Mouse (Mus musculus) thymus, adult 2 months (tissue): ENCODE measurements around the gene Banf1. TPM values are rescaled to one million over a fixed set of nuclear protein-coding genes. Genes with fewer than 3 reads are reported as not detected.

Experiments used
- DNase-seq: peaks from one replicate; pipeline ENCODE4 v3.0.0; 2021
- H3K27ac ChIP-seq: fragments of 200-500 bp; 2 replicates; pipeline ENCODE4 v1.5.1; 2012; ENCODE audit warnings: low read length, control low read depth; ENCODE audit not compliant: control insufficient read depth, insufficient read depth
- H3K27me3 ChIP-seq: fragments of 200-500 bp; 2 replicates; pipeline ENCODE4 v1.6.1; 2012; ENCODE audit warnings: mild to moderate bottlenecking, low read length, moderate library complexity, mixed read lengths; ENCODE audit not compliant: control insufficient read depth, insufficient read depth
- H3K36me3 ChIP-seq: fragments of 200-500 bp; 2 replicates; pipeline ENCODE4 v1.6.1; 2012; ENCODE audit warnings: mild to moderate bottlenecking, low read length, moderate library complexity; ENCODE audit not compliant: control insufficient read depth, insufficient read depth
- H3K4me1 ChIP-seq: fragments of 200-500 bp; replicated peaks from 2 replicates; pipeline ENCODE4 v1.6.1; 2012; ENCODE audit warnings: low read length; ENCODE audit not compliant: control insufficient read depth, insufficient read depth
- H3K4me3 ChIP-seq: fragments of 200-500 bp; 2 replicates; pipeline ENCODE4 v1.5.1; 2012; ENCODE audit warnings: mild to moderate bottlenecking, low read length, control low read depth, moderate library complexity; ENCODE audit not compliant: control insufficient read depth, insufficient read depth
- CTCF ChIP-seq: fragments of 200-500 bp; IDR thresholded peaks from 2 replicates; pipeline ENCODE4 v1.5.1; 2012; ENCODE audit warnings: mild to moderate bottlenecking, control low read depth, low read length, moderate library complexity, borderline replicate concordance; ENCODE audit not compliant: control insufficient read depth, poor library complexity, insufficient read depth; ENCODE audit errors: extremely low read depth
- POLR2A ChIP-seq: fragments of 200-500 bp; IDR thresholded peaks from 2 replicates; pipeline ENCODE4 v1.6.1; 2012; ENCODE audit warnings: mild to moderate bottlenecking, low read length, control low read depth, moderate library complexity; ENCODE audit not compliant: control insufficient read depth, poor library complexity, insufficient read depth; ENCODE audit errors: extremely low read depth
- WGBS: fragments of 180-500 bp; shearing (Covaris S2); methylation state at CpG from one replicate; pipeline ENCODE4 v1.1.7; 2018; 5-methylcytosine and 5-hydroxymethylcytosine counted together
- polyA plus RNA-seq: library from polyadenylated mRNA; depleted of rRNA; stranded (reverse); fragments of >200 nt; gene quantifications from 2 replicates; pipeline ENCODE4 v1.2.3, GENCODE M21; 2012

Banf1 gene
- polyA plus RNA-seq, 1 experiment = 314 TPM

DNA sequence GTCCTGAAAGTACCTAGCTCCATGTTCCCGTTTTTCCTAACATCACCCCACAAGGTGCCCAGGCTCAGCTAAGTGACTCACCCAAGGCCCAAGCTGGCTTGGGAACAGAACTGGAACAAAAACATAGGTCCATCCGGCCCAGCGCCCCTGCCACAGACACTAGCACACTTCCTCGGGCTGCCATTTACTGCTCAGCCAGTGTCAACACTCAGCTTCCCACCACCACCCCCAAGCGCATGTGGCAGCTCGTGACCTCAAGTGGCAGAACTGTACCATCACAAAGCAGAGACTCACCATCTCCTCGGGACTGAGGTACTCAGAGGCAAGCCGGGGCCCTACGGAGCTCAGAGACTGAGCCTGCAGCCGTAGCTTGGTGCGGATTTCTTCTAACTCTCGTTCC, 16.4 kb upstream of the Banf1 start:
- Histone ChIP-seq H3K36me3 (peaks cover 65% of the 10 kb centered on the region), H3K27me3 (no peaks in the 10 kb centered on the region), H3K4me1 (peaks cover 5% of the 10 kb centered on the region), H3K27ac (no peak overlapping the region), H3K4me3 (no peak overlapping the region)
- WGBS = 96% methylated on average over 12 of the region's 12 CpGs
- TF ChIP-seq CTCF = no peak
- TF ChIP-seq POLR2A = no peak
- DNase-seq = no peak

DNA sequence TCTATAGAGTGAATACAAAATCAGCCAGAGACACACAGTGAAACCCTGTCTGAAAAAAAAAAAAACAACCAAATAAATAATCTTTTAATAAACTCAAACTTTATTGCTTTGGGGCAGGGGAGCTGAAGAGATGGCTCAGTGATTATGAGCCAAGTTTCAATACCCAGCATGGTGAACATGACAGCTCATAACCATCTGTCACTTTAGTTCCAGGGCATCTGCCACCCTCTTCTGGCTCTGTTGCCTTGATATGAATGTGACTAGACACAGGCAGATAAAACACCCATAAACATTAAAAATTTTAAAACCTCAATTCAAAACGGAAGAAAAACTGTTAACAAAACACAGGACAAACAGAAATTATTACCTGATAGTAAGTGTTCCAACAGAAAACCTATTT, 10.5 kb upstream of the Banf1 start:
- Histone ChIP-seq H3K4me3 (no peak overlapping the region), H3K4me1 (no peaks in the 10 kb centered on the region), H3K27ac (no peak overlapping the region), H3K27me3 (no peaks in the 10 kb centered on the region), H3K36me3 (peaks cover 53% of the 10 kb centered on the region)
- no peak for DNase-seq
- 90% methylated on average over 1 of the region's 1 CpGs for WGBS
- TF ChIP-seq CTCF (no peak), POLR2A (no peak)

DNA sequence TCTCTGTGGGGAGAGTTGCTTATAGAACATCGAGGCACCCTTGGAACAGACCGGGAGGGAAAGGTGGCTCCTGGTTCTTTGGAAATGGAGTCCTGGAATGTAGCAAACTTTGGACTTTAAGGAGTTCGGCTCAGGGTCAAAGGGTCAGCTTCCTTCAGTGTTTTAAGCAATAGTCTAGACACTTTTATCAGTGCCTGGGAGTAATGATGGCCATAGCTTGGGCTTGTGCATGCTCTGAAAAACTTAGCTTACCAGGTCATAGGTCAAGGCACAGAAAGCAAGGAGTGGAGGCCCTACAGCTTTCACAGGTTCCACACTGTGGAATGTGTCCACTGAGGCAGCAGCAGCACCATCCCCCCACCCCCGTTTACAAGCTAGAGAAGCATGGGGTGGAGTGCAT, 7.8 kb upstream of the Banf1 start:
- WGBS = 95% methylated on average over 4 of the region's 4 CpGs
- no peak for TF ChIP-seq POLR2A
- no peak for TF ChIP-seq CTCF
- DNase-seq = no peak
- Histone ChIP-seq H3K27me3 (no peaks in the 10 kb centered on the region), H3K4me3 (no peak overlapping the region), H3K4me1 (no peaks in the 10 kb centered on the region), H3K27ac (no peak overlapping the region), H3K36me3 (peaks cover 47% of the 10 kb centered on the region)

DNA sequence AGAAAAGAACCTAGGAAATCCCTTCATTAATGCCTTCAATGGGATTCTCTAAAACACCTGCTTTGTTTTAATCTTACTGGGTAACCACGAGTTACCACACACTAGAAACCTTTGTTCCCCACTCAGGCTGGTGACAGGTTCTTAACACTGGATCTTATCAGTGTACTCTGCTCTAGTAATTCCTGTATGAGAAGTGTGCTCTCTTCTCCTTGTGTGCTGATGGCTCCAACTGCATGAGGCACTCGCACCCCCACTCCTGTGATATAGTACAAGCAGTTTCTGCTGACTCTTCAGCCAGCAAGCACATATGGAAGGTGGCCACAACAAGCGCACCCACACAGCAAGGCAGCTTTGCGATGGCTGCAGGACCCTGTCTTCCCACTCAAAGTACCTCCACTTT, 7.2 kb upstream of the Banf1 start:
- no peak for TF ChIP-seq POLR2A
- no peak for TF ChIP-seq CTCF
- 76% methylated on average over 4 of the region's 4 CpGs for WGBS
- no peaks in the 10 kb centered on the region for H3K4me1 ChIP-seq
- H3K27me3 ChIP-seq = no peaks in the 10 kb centered on the region
- peaks cover 46% of the 10 kb centered on the region for H3K36me3 ChIP-seq
- no peak for DNase-seq
- no peak overlapping the region for H3K27ac ChIP-seq
- no peak overlapping the region for H3K4me3 ChIP-seq

- WGBS = 96% methylated on average over 7 of the region's 7 CpGs
- TF ChIP-seq POLR2A = no peak
- no peak for TF ChIP-seq CTCF
- DNase-seq = no peak
- no peaks in the 10 kb centered on the region for H3K27me3 ChIP-seq
- peaks cover 38% of the 10 kb centered on the region for H3K36me3 ChIP-seq
- H3K4me3 ChIP-seq = no peak overlapping the region
- no peak overlapping the region for H3K27ac ChIP-seq
- peaks cover 5% of the 10 kb centered on the region for H3K4me1 ChIP-seq
These were observed 5.8 kb upstream of the Banf1 start for GRCm38 (mm10) chr19:5372724-5373123.

DNA sequence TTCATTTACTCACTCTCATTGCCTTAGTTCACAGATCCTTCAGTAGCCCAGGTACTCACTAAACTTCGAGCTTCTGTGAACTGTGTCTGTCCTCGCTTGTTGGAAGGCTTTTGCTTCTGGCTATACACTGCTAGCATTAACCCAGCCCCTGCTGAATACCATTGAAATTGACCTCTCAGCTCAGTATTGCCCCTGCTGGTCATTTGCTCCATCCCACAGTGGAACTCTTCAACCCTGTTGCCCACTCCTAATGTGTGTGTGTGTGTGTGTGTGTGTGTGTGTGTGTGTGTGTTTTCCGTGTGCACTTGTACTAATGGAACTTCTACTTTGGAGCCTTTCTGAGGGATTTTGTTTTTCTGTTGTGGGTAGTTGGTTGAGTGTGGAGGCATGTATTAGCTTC, 4.0 kb upstream of the Banf1 start:
- no peaks in the 10 kb centered on the region for H3K27me3 ChIP-seq
- H3K27ac ChIP-seq = no peak overlapping the region
- TF ChIP-seq POLR2A (no peak), CTCF (no peak)
- DNase-seq = no peak
- H3K4me3 ChIP-seq = no peak overlapping the region
- WGBS = 90% methylated on average over 3 of the region's 3 CpGs
- H3K36me3 ChIP-seq = peaks cover 36% of the 10 kb centered on the region
- peaks cover 13% of the 10 kb centered on the region for H3K4me1 ChIP-seq

DNA sequence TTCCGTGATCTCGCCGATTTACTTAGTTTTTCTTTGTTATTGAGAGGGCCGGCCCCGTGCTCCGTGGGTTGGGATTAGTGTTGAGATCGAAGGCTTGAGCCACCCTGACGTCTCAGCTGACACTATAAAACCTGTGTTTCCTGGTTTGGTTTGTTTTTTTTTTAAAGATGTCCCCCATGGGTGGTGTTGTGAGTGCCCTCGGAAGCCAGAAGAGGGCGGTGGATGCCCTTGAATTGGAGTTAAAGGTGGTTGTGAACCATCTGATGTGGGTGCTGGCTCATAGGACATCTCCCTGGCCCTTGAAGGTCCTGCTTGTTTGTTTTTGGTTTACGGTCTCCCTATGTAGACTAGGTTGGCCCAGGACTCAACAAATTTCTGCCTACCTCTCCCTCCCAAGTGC, 487 bp upstream of the Banf1 start:
- Histone ChIP-seq H3K27ac (no peak overlapping the region), H3K4me1 (peaks cover 26% of the 10 kb centered on the region), H3K4me3 (peak overlapping the region; percentile 65), H3K36me3 (peaks cover 31% of the 10 kb centered on the region), H3K27me3 (no peaks in the 10 kb centered on the region)
- peak; percentile 11 for DNase-seq
- TF ChIP-seq POLR2A (no peak), CTCF (no peak)
- 10% methylated on average over 11 of the region's 11 CpGs for WGBS
